Mouse (Mus musculus): ENCODE results near the gene Dgkg. TPM values are rescaled to one million over a fixed set of nuclear protein-coding genes. Genes with fewer than 3 reads are reported as not detected.

Dgkg gene
- total RNA-seq, 4 experiments from 2014 or later: 0.08 to 0.72 (median 0.34) TPM

GRCm38 (mm10) chr16:22548167-22549080, 108.6 kb downstream of the Dgkg start:
- peak; percentile 79 for DNase-seq (ENCODE audit: low spot score)

GRCm38 (mm10) chr16:22547741-22548140, 109.3 kb downstream of the Dgkg start:
- DNase-seq (ENCODE audit: low spot score): no peak

- DNase-seq (ENCODE audit: low spot score): no peak
Measured at GRCm38 (mm10) chr16:22545799-22546198, 111.2 kb downstream of the Dgkg start.

- DNase-seq (ENCODE audit: low spot score): peak; percentile 60
Measured at GRCm38 (mm10) chr16:22545016-22545561, 111.9 kb downstream of the Dgkg start.

- DNase-seq (ENCODE audit: low spot score): peak; percentile 48
Measured at GRCm38 (mm10) chr16:22542691-22543141, 114.3 kb downstream of the Dgkg start.

- no peak for DNase-seq (ENCODE audit: low spot score)
Measured at GRCm38 (mm10) chr16:22539275-22539674, 117.7 kb downstream of the Dgkg start.

- no peak for DNase-seq (ENCODE audit: low spot score)
Measured at GRCm38 (mm10) chr16:22536581-22537160, 120.3 kb downstream of the Dgkg start.

- no peak for DNase-seq (ENCODE audit: low spot score)
Measured at GRCm38 (mm10) chr16:22533087-22533486, 123.9 kb downstream of the Dgkg start.

- DNase-seq (ENCODE audit: low spot score): peak; percentile 32
Measured at GRCm38 (mm10) chr16:22531834-22532233, 125.2 kb downstream of the Dgkg start.

GRCm38 (mm10) chr16:22531041-22531440, 126.0 kb downstream of the Dgkg start:
- DNase-seq (ENCODE audit: low spot score): no peak

GRCm38 (mm10) chr16:22527499-22527939, 129.5 kb downstream of the Dgkg start:
- DNase-seq (ENCODE audit: low spot score): peak; percentile 60

GRCm38 (mm10) chr16:22526386-22526785, 130.6 kb downstream of the Dgkg start:
- DNase-seq (ENCODE audit: low spot score): no peak

- peak; percentile 40 for DNase-seq (ENCODE audit: low spot score)
Measured at GRCm38 (mm10) chr16:22517431-22518384, 139.3 kb downstream of the Dgkg start.

- DNase-seq (ENCODE audit: low spot score): no peak
Measured at GRCm38 (mm10) chr16:22515476-22515875, 141.5 kb downstream of the Dgkg start.

GRCm38 (mm10) chr16:22510861-22511637, 146.0 kb downstream of the Dgkg start:
- DNase-seq (ENCODE audit: low spot score): no peak

GRCm38 (mm10) chr16:22508936-22509563, 148.0 kb downstream of the Dgkg start:
- DNase-seq (ENCODE audit: low spot score): no peak

- DNase-seq (ENCODE audit: low spot score): no peak
Measured at GRCm38 (mm10) chr16:22505656-22506055, 151.4 kb downstream of the Dgkg start.

GRCm38 (mm10) chr16:22504851-22505250, 152.2 kb downstream of the Dgkg start:
- DNase-seq (ENCODE audit: low spot score): peak; percentile 67

GRCm38 (mm10) chr16:22504049-22504448, 153.0 kb downstream of the Dgkg start:
- DNase-seq (ENCODE audit: low spot score): no peak

- DNase-seq (ENCODE audit: low spot score): no peak
Measured at GRCm38 (mm10) chr16:22503467-22503866, 153.6 kb downstream of the Dgkg start.
